Mouse (Mus musculus): Measurements from ENCODE around the gene Bdh1. TPM values are rescaled to one million over a fixed set of nuclear protein-coding genes. Genes with fewer than 3 reads are reported as not detected.

Bdh1 gene
- total RNA-seq, 4 experiments from 2014 or later: 234 to 417 (median 264) TPM

DNA sequence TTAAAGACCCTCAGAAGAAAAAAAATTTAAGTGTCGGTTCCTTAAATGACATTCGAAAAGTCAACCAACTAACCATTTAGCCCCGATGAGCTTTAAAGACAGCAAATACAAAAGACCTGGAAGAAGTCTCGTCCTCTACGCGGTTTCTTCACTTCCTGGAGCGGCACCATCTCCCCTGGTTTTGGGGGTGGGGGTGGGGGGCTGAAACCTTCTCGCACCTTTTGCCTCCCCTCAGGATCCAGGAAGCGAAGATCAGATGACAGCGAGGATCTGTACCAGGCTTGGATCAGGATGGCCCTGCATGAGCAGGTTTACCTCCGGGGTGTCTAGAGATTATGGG, 6.2 kb downstream of the Bdh1 start:
- DNase-seq (ENCODE audit: low spot score): no peak

DNA sequence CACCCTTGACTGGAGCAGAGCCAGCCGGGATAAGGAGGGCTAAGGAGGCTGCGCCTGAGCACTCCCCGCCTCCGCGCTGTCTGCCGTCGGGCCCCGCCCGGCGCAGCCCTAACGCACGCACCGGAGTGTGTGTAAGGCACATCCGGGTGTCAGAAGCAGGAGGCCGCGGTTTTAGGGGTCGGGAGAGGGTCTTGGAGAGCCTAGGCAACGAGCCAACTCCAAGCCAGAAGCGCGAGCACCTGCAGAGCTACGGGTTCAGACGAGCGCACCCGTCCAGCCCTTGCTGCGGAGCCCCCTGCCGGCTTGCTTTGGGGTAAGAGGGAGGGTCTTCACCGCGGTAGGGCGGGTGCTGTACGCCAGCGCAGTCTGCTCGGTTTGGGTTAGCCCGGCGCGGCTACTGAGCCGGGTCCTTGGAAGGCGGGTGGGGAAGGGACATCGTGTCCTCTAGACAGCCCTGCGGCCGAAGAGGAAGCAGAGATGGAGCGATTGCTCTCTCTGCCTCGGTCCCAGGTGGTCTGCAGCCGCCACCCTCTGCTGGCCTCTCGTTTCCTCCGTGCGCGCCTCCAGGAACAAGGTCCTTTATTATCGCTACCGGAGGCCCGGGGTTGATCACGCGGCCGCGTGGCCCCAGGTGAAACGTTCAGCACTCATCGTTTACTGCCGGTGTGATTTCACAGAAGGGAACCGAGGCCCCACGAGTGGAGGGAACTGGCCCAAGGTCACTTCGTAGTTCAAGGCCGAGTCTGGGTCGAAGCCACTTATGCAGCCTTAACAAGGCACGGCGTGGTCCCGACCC, 6.8 kb downstream of the Bdh1 start:
- no peak for DNase-seq (ENCODE audit: low spot score)

DNA sequence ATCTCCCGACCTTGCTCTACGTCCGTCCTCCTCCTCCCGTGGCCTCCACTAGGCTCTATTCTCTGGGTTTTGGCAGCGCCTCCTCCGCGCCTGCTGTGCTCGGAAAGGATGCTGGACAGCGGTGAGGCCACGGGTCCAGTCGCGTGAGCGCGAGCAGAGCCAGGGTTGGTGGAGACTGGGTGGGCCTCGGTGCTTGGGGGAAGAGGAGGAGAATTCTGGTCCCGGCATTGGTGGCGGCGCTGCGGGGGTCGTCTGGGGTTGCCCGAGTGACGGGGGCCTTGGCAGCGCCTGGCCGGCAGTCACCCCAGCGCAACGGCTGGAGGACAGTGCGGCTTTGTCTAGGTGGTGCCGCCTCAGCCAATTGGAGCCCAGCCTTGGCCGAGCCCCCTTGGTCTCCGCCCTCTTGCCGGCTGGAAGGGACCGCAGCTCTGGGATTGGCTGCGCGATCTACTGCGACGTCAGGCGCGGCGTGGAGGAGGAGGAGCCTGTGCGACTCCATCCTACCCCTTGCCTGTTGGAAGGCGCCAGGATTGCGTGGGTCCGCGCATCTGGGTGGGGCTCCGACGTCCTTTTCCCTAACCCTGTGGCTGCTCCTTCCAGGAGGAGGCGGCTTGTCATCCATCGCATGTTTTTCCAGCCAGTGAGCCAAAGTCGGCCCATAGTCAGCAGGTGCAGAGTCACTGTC, 7.5 kb downstream of the Bdh1 start:
- DNase-seq (ENCODE audit: low spot score): peak; percentile 86

DNA sequence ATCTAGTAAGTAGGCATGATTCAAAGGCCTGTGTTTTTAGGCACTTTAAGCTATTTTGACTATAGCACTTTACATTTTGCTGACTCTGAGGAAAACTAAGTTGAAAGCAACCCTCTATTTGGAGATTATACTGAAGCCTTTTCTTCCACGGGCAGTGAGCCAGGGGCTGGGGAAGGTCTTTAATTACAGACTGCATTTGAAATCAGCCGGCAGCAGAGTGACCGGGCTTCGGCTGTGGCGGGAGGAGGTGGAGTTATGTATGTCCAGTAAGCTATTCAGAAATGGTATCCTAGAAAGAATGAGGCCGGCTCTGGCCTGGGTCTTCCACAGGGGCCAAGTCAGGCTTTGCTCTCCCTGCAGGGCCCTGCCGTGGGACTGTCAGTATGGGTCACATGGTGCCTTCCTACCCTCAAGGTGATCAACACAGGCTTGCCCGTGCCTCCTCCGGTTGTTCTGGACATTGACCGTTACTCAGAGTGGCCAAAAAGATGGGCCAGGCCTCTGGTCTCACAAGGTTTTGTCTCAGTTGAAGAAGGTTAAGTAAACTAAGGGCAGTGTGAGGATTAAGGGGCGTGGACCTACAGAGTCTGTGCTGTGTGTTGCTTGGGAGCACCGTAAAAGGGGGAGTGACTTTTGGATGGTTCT, 11.5 kb downstream of the Bdh1 start:
- DNase-seq (ENCODE audit: low spot score): no peak

GRCm38 (mm10) chr16:31435146-31435545, 13.1 kb downstream of the Bdh1 start:
- DNase-seq (ENCODE audit: low spot score): no peak

DNA sequence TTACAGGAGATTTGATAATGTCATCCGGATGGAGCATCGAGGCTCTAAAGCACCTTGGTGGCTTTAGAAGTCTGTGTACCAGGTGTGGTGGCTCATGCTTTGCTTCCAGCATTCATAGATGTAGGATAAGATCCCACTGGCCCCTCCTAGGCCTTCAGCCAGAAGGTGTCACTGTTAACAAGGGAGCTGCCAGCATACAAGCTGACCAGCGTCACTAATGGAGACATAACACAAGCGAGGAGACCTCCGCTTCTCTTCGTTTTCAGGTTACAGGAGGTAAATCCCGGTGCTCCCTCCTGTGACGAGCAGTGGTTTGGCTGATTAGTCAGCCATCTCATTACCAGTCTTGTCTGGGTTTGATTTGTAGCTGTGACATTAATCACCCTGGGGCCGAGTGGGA, 14.0 kb downstream of the Bdh1 start:
- no peak for DNase-seq (ENCODE audit: low spot score)

DNA sequence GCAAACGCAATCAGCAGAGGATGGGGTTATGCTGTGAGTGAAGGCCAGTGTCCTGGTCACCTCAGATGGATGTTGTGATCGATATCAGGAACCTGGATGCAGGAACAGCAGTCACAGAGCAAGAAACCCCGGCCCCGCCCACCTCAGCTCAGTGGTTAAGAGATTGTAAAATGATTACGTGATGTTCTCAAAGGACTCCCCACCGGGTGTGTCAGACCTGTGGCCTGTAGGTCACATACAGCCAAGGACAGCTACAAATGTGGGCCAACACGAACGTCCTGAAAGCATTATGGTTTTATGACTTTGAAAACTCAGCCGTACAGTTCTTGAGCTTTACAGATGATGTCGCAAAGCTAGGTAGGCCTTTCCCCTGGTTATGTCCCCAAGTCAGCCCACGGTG, 15.3 kb downstream of the Bdh1 start:
- no peak for DNase-seq (ENCODE audit: low spot score)

- DNase-seq (ENCODE audit: low spot score): no peak
Measured at GRCm38 (mm10) chr16:31439529-31439928, 17.4 kb downstream of the Bdh1 start.

DNA sequence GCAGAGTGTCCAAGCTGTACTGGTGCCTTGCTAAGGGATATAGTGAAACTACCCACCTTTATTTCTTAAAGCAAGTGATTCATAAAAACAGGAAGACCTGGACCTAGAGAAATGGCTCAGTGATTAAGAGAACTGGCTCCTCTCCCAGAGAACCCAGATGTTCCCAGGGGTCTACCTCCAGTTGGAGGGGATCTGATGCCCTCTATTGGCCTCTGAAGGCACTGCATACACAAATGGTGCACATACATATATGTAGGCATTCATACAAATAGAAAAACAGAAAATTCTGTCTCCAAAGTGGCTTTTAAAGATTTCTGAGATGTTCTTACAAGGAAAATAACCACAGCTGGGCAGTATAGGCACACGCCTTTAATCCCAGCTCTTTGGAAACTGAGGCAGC, 18.0 kb downstream of the Bdh1 start:
- DNase-seq (ENCODE audit: low spot score): no peak

DNA sequence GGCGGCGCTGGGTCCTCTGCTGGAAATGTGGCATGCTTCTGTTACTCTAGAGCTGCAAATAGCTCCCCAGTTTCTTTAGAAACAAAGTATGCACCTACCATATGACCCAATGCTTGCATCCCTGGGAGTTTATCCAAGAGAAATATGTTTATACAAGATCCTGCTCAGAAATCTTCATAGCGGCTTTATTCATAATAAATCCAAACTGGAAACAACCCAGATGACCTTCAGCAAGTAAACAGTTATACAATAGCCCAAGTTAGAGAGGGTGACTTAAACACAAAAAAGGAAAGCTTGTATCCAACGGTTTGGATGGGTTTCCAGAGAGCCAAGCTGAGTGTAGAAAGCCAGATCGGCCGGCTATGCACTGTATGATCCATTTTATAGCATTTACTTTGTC, 22.4 kb downstream of the Bdh1 start:
- no peak for DNase-seq (ENCODE audit: low spot score)

DNA sequence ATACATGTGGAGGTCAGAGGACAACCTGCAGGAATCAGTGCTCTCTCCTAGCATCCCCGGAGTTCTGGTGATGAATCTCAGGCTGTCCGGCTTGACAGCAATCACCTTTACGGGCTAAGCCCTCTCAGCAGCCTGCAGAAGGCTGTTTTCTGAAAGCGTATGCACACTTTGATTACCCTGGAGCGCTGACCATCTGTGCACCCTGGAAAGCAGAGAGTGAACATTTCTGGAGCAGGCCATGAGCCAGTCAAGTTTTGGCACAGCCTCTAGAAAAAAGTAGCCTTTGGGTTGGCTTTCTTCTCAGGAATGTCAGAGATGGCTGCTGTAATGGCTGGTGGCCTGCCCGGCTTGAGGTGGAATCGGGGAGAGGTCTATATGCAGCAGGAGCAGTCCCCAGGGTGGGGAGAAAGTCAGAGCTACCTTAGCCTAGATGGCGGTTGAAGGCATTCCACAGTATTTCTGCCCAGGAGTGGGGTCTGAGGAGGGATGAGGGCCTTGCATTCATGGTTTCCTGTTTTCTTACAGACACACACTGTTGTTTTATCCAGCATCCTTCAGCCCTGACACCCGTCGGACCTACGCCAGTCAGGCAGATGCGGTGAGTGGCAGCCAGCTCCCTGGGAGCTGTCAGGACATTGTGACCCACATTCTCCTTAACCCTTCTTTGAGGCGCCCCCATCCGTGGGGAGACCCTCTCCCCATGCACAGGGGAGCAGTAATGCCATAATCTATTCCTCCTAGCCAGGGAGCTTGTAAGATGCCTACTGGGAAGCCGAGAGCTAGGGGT, 24.2 kb downstream of the Bdh1 start:
- DNase-seq (ENCODE audit: low spot score): no peak

GRCm38 (mm10) chr16:31449973-31450372, 27.9 kb downstream of the Bdh1 start:
- DNase-seq (ENCODE audit: low spot score): no peak

DNA sequence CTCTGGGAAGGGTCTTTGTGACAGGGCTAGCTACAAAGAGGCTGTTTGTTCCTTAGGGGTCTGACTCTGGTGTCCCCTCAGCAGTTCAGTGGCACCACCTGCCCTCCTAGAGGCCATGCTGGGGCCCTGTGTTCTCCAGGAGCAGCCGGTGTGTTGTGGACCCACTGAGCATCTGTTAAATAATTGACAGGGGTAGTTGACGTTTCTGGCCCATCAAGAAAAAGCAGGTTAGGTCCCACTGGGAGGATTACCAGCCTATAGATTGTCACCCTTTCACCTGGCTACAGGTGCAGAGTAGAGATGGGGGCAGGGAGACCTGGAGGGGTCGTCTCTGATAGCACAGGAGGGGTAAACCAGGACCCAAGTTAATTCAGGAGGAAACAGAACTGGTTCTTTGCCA, 29.2 kb downstream of the Bdh1 start:
- DNase-seq (ENCODE audit: low spot score): no peak

- DNase-seq (ENCODE audit: low spot score): no peak
Measured at GRCm38 (mm10) chr16:31452467-31452866, 30.4 kb downstream of the Bdh1 start.

GRCm38 (mm10) chr16:31454013-31454412, 31.9 kb downstream of the Bdh1 start:
- no peak for DNase-seq (ENCODE audit: low spot score)

GRCm38 (mm10) chr16:31455276-31456045, 33.4 kb downstream of the Bdh1 start:
- DNase-seq (ENCODE audit: low spot score): no peak

DNA sequence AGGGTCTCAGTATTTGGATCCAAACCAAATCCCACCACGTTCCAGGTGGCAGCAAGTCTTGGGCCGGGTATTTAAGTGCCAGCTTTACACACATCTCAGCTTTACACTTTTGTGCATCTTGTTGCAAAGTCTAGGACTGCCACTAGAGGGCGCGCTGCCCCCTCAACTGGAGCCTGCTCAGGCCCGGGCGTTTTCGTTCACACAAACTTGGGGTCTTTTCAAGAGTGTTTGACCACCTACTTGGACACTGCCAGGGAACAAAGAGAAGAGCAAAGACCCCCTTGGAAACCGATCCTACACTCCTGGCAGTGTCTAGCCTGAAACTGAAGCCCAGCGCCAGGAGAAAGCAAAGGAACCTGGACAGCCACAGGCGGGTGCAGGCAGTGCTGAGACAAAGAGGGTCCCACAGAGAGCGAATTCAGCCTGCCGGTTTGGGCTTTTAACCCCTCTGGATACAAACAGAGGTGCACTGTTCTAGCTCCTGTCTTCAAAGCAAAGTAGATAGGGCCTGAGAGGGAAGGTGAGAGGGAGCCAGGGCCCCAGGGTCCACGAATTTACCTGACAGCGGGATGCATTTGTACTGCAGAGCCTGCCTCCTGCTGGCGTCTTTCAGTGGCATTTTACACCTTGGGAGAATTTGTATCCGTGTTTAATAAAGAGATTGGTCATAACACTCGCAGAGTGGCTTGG, 36.3 kb downstream of the Bdh1 start:
- DNase-seq (ENCODE audit: low spot score): peak; percentile 54

DNA sequence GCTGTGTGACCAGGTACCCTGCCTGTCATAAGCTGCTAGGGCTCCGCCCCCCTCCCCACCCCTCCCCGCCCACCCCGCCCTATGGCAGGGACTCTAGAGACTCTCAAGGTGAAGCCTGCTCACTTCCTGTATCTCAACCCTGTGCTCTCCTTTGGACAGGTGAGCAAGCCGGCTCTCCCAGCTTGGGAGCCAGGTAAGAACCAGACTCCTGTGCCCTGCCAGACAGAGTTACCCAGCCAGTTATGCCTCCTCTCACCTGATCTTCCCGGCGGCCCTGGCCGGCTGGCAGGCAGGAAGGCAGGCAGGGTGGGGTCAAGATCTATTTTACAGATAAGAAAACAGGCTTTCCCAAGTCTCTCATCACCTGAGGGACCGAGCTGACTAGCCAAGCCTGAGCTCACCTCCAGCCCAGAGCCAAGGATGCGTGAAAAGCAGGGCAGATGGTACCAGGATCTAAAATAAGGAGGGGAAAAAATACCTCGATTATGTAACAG, 37.9 kb downstream of the Bdh1 start:
- no peak for DNase-seq (ENCODE audit: low spot score)

GRCm38 (mm10) chr16:31460506-31460905, 38.4 kb downstream of the Bdh1 start:
- DNase-seq (ENCODE audit: low spot score): no peak

DNA sequence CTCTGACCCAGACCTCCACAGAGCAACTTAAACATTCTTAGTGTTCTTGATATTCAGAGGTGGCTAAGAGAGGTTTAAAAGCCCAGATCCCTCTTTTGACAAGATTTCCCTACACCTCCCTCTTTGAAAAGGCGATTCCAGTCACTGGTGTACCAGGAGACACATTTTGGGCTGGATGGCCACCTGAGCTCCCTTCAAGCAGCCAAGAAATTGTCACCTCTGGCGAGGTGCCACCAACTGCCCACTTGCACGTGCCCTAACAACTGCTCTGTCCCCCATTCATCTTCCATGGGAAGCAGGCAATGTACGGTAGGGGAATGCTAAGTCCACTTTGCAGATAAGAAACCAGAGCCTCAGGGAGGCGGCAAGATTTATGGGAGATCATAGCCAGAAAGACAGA, 39.0 kb downstream of the Bdh1 start:
- no peak for DNase-seq (ENCODE audit: low spot score)

All from heart, adult 8-10 months (tissue).